Mouse (Mus musculus) forebrain, postnatal 0 days (tissue): ENCODE measurements around the gene Pde1a. TPM values are rescaled to one million over a fixed set of nuclear protein-coding genes. Genes with fewer than 3 reads are reported as not detected.

Experiments
- ATAC-seq: fragments of 200-750 bp; cut with Nextera tagmentation; 2 replicates; pipeline ENCODE4 v1.8.0; 2017; ENCODE audit warnings: mild to moderate bottlenecking, moderate library complexity
- DNase-seq: peaks from one replicate; pipeline ENCODE4 v3.0.0-alpha.2; 2015
- H3K27ac ChIP-seq: fragments of 300-500 bp; sonication (generic); 2 replicates; pipeline ENCODE4 v1.5.1; 2014; ENCODE audit warnings: low read depth, mild to moderate bottlenecking, antibody characterized with exemption, low read length, moderate library complexity, mixed read lengths
- H3K27me3 ChIP-seq: fragments of 300-500 bp; sonication (generic); 2 replicates; pipeline ENCODE4 v1.6.1; 2014; ENCODE audit warnings: mild to moderate bottlenecking, low read length, mixed read lengths; ENCODE audit not compliant: insufficient read depth
- H3K36me3 ChIP-seq: fragments of 300-500 bp; sonication (generic); 2 replicates; pipeline ENCODE4 v1.6.1; 2014; ENCODE audit warnings: mild to moderate bottlenecking, moderate library complexity; ENCODE audit not compliant: insufficient read depth
- H3K4me1 ChIP-seq: fragments of 300-500 bp; sonication (generic); 2 replicates; pipeline ENCODE4 v1.6.1; 2014; ENCODE audit warnings: antibody characterized with exemption; ENCODE audit not compliant: insufficient read depth
- H3K4me2 ChIP-seq: fragments of 300-500 bp; sonication (generic); 2 replicates; pipeline ENCODE4 v1.6.1; 2014; ENCODE audit warnings: low read depth, mild to moderate bottlenecking, moderate library complexity
- H3K4me3 ChIP-seq: fragments of 300-500 bp; sonication (generic); 2 replicates; pipeline ENCODE4 v1.5.1; 2014; ENCODE audit warnings: low read depth, low read length, mixed read lengths
- H3K9ac ChIP-seq: fragments of 300-500 bp; sonication (generic); 2 replicates; pipeline ENCODE4 v1.6.1; 2014; ENCODE audit warnings: mild to moderate bottlenecking
- H3K9me3 ChIP-seq: fragments of 300-500 bp; sonication (generic); 2 replicates; pipeline ENCODE4 v1.6.1; 2016; ENCODE audit warnings: low read length
- CTCF ChIP-seq: sonication (generic); IDR thresholded peaks from 2 replicates; pipeline ENCODE4 v1.5.1; 2016; ENCODE audit warnings: antibody characterized with exemption, control low read depth, low read depth
- WGBS: fragments of 180-500 bp; shearing (Covaris S2); extraction: QIAGEN DNeasy Blood & Tissue Kit; methylation state at CpG from one replicate; pipeline ENCODE4 v1.1.7; 2014; 5-methylcytosine and 5-hydroxymethylcytosine counted together
- polyA plus RNA-seq: library from polyadenylated mRNA; unstranded; fragments of >200 nt; fragmentation: Nextera tagmentation; extraction: Ambion mirVana; gene quantifications from 2 replicates; pipeline ENCODE4 v1.2.1, GENCODE M21; 2015
- total RNA-seq: library from RNA; depleted of rRNA; stranded (reverse); fragments of >200 nt; gene quantifications from 2 replicates; pipeline ENCODE4 v1.2.3, GENCODE M21; 2014

The Pde1a gene
- total and polyA plus RNA-seq, 2 experiments from 2014 or later = 45.8 to 48.9 TPM

GRCm38 (mm10) chr2:79978992-79979391 lies 150.3 kb downstream of the Pde1a start:
- Histone ChIP-seq H3K9me3 (no peaks in the 10 kb centered on the region), H3K4me1 (no peaks in the 10 kb centered on the region), H3K27ac (no peak overlapping the region), H3K27me3 (no peaks in the 10 kb centered on the region), H3K9ac (no peak overlapping the region), H3K4me2 (no peak overlapping the region), H3K4me3 (no peak overlapping the region), H3K36me3 (no peaks in the 10 kb centered on the region)
- no peak for ATAC-seq
- no peak for DNase-seq
- TF ChIP-seq CTCF = no peak
- WGBS = 96% methylated on average over 1 of the region's 1 CpGs

- ATAC-seq (no peak), DNase-seq (no peak)
- Histone ChIP-seq H3K27ac (no peak overlapping the region), H3K27me3 (no peaks in the 10 kb centered on the region), H3K9me3 (no peaks in the 10 kb centered on the region), H3K36me3 (no peaks in the 10 kb centered on the region), H3K4me3 (no peak overlapping the region), H3K9ac (no peak overlapping the region), H3K4me2 (no peak overlapping the region), H3K4me1 (no peaks in the 10 kb centered on the region)
- WGBS = 71% methylated on average over 5 of the region's 5 CpGs
- no peak for TF ChIP-seq CTCF
Observed at GRCm38 (mm10) chr2:79977259-79977658, 152.0 kb downstream of the Pde1a start.

GRCm38 (mm10) chr2:79975947-79976346 lies 153.3 kb downstream of the Pde1a start:
- Histone ChIP-seq H3K4me2 (no peak overlapping the region), H3K4me1 (no peaks in the 10 kb centered on the region), H3K9ac (no peak overlapping the region), H3K27me3 (no peaks in the 10 kb centered on the region), H3K4me3 (no peak overlapping the region), H3K36me3 (no peaks in the 10 kb centered on the region), H3K9me3 (no peaks in the 10 kb centered on the region), H3K27ac (no peak overlapping the region)
- TF ChIP-seq CTCF = no peak
- DNase-seq (no peak), ATAC-seq (no peak)

GRCm38 (mm10) chr2:79972271-79972670 lies 157.0 kb downstream of the Pde1a start:
- Histone ChIP-seq H3K9me3 (no peaks in the 10 kb centered on the region), H3K9ac (no peak overlapping the region), H3K27me3 (no peaks in the 10 kb centered on the region), H3K4me2 (no peak overlapping the region), H3K4me3 (no peak overlapping the region), H3K36me3 (no peaks in the 10 kb centered on the region), H3K27ac (no peak overlapping the region), H3K4me1 (no peaks in the 10 kb centered on the region)
- ATAC-seq = no peak
- TF ChIP-seq CTCF = no peak
- no peak for DNase-seq

GRCm38 (mm10) chr2:79969594-79969993 lies 159.7 kb downstream of the Pde1a start:
- no peak overlapping the region for H3K9ac ChIP-seq
- TF ChIP-seq CTCF = no peak
- no peak overlapping the region for H3K27ac ChIP-seq
- no peaks in the 10 kb centered on the region for H3K9me3 ChIP-seq
- no peak overlapping the region for H3K4me2 ChIP-seq
- 80% methylated on average over 5 of the region's 5 CpGs for WGBS
- no peaks in the 10 kb centered on the region for H3K36me3 ChIP-seq
- no peak for DNase-seq
- H3K4me1 ChIP-seq = no peaks in the 10 kb centered on the region
- no peak overlapping the region for H3K4me3 ChIP-seq
- no peaks in the 10 kb centered on the region for H3K27me3 ChIP-seq
- ATAC-seq = no peak

- DNase-seq = no peak
- no peak overlapping the region for H3K27ac ChIP-seq
- no peak for ATAC-seq
- WGBS = 79% methylated on average over 9 of the region's 9 CpGs
- H3K4me2 ChIP-seq = no peak overlapping the region
- no peak overlapping the region for H3K9ac ChIP-seq
- no peak overlapping the region for H3K4me3 ChIP-seq
- no peaks in the 10 kb centered on the region for H3K27me3 ChIP-seq
- H3K9me3 ChIP-seq = no peaks in the 10 kb centered on the region
- H3K36me3 ChIP-seq = no peaks in the 10 kb centered on the region
- TF ChIP-seq CTCF = no peak
- no peaks in the 10 kb centered on the region for H3K4me1 ChIP-seq
Observed at GRCm38 (mm10) chr2:79966681-79967506, 162.4 kb downstream of the Pde1a start.

- Histone ChIP-seq H3K4me3 (no peak overlapping the region), H3K4me2 (no peak overlapping the region), H3K27me3 (no peaks in the 10 kb centered on the region), H3K36me3 (no peaks in the 10 kb centered on the region), H3K9ac (no peak overlapping the region), H3K9me3 (no peaks in the 10 kb centered on the region), H3K4me1 (no peaks in the 10 kb centered on the region), H3K27ac (no peak overlapping the region)
- ATAC-seq (no peak), DNase-seq (no peak)
- 94% methylated on average over 1 of the region's 1 CpGs for WGBS
- no peak for TF ChIP-seq CTCF
Observed at GRCm38 (mm10) chr2:79966086-79966485, 163.2 kb downstream of the Pde1a start.
